Mouse (Mus musculus): ENCODE measurements at regions not wholly inside any gene's neighbourhood (a gene's known extent, or its start where the extent isn't known, plus 50 kb on each side); places are given as distances from the start of the nearest gene placed in this dataset.
A peak's percentile ranks its signal among the peaks of the same experiment; 100 is the strongest.

- no peak for DNase-seq
These were observed 212.2 kb upstream of the Ferd3l start for GRCm38 (mm10) chr12:33715997-33716396.

GRCm38 (mm10) chr12:33717053-33717452 lies 211.2 kb upstream of the Ferd3l start:
- DNase-seq, result no peak

- peak; percentile 3 for DNase-seq
These were observed 210.5 kb upstream of the Ferd3l start for GRCm38 (mm10) chr12:33717601-33718260.

GRCm38 (mm10) chr12:33719063-33719462 lies 209.2 kb upstream of the Ferd3l start:
- no peak for DNase-seq

GRCm38 (mm10) chr12:33731937-33732336 lies 196.3 kb upstream of the Ferd3l start:
- DNase-seq, result no peak

GRCm38 (mm10) chr12:33775563-33776468 lies 152.4 kb upstream of the Ferd3l start:
- DNase-seq, result no peak

- DNase-seq, result no peak
These were observed 149.7 kb upstream of the Ferd3l start for GRCm38 (mm10) chr12:33778477-33778876.

- DNase-seq, result no peak
These were observed 148.3 kb upstream of the Ferd3l start for GRCm38 (mm10) chr12:33779898-33780297.

- DNase-seq, result no peak
These were observed 123.9 kb upstream of the Ferd3l start for GRCm38 (mm10) chr12:33804206-33804791.

- DNase-seq, result no peak
These were observed 102.7 kb upstream of the Ferd3l start for GRCm38 (mm10) chr12:33825571-33825970.

- no peak for DNase-seq
These were observed 79.1 kb upstream of the Ferd3l start for GRCm38 (mm10) chr12:33849088-33849487.

- DNase-seq, result no peak
These were observed 76.5 kb upstream of the Ferd3l start for GRCm38 (mm10) chr12:33851736-33852135.

All from right cerebral cortex, postnatal 4 days (tissue).